ENCODE assay signal across 26 mouse cellular contexts in genomic region chr1:169374686-169375085, GRCm38 (mm10).
"Had no signal": no experiment of that assay in that cellular context is flagged by ENCODE, and none has a peak within 500 bp of the region (broad histone marks: within the 10 kb centered on the region; RNA-seq: fewer than 3 reads in every experiment).

No protein-coding gene starts in this region.

- H3K4me2 ChIP-seq: limb, embryonic 13.5 days; liver, embryonic 12.5 days; liver, embryonic 15.5 days; lung, embryonic 15.5 days had no signal

- H3K4me3 ChIP-seq: layer of hippocampus, adult 2 months; limb, embryonic 10.5 days; limb, embryonic 13.5 days; liver, embryonic 12.5 days; liver, embryonic 15.5 days; lung, embryonic 15.5 days; megakaryocyte, embryonic 14.5 days; midbrain, embryonic 10.5 days had no signal

- H3K9ac ChIP-seq: limb, embryonic 13.5 days; liver, embryonic 12.5 days; liver, embryonic 15.5 days; lung, embryonic 15.5 days had no signal

- ATAC-seq: inflammation-experienced regulatory T-cells, adult 6 months; intestine, embryonic 16.5 days; liver, embryonic 12.5 days had no signal

- H3K9me3 ChIP-seq: limb, embryonic 10.5 days; limb, embryonic 13.5 days; liver, embryonic 12.5 days; liver, embryonic 15.5 days; lung, embryonic 15.5 days; megakaryocyte, embryonic 14.5 days; midbrain, embryonic 10.5 days had no signal

- H3K27me3 ChIP-seq: limb, embryonic 13.5 days; liver, embryonic 12.5 days; liver, embryonic 15.5 days; lung, embryonic 15.5 days; megakaryocyte, embryonic 14.5 days had no signal

- H3K4me1 ChIP-seq: limb, embryonic 10.5 days; limb, embryonic 13.5 days; liver, embryonic 12.5 days; liver, embryonic 15.5 days; lung, embryonic 15.5 days; megakaryocyte, embryonic 14.5 days; midbrain, embryonic 10.5 days had no signal

- DNase-seq: kidney, adult 18-20 months; kidney, adult 9 months; kidney, postnatal 14 days; kidney, postnatal 4 days; layer of hippocampus, adult 9-11 months; layer of hippocampus, postnatal 36 days; liver; lung, adult 18-20 months; lung, postnatal 10 days; lung, postnatal 36 days; midbrain, embryonic 14.5 days; right cerebral cortex, postnatal 4 days; thymus, adult 2 months; thymus, postnatal 14 days; thymus, postnatal 4 days had no signal

- H3K27ac ChIP-seq: layer of hippocampus, adult 2 months; limb, embryonic 10.5 days; limb, embryonic 13.5 days; liver, embryonic 12.5 days; liver, embryonic 15.5 days; lung, embryonic 15.5 days; midbrain, embryonic 10.5 days; stomach, postnatal 0 days had no signal

- H3K36me3 ChIP-seq: limb, embryonic 10.5 days; limb, embryonic 13.5 days; liver, embryonic 12.5 days; liver, embryonic 15.5 days; lung, embryonic 15.5 days; midbrain, embryonic 10.5 days had no signal
